Mouse (Mus musculus): Measurements from ENCODE around the gene Tdp1. TPM values are rescaled to one million over a fixed set of nuclear protein-coding genes. Genes with fewer than 3 reads are reported as not detected.

Tdp1 gene
- total RNA-seq, 1 experiment = 27.5 TPM

- Histone ChIP-seq H3K4me3 (ENCODE audit: insufficient read depth in 1 of 2, low read depth in 1 of 2, low read length in 2 of 2, poor library complexity in 1 of 2, severe bottlenecking in 1 of 2) (no peak overlapping the region), H3K27ac (ENCODE audit: insufficient read depth, low read depth, low read length, poor library complexity, severe bottlenecking) (no peak overlapping the region), H3K9ac (ENCODE audit: insufficient read depth, low read depth, low read length, poor library complexity, severe bottlenecking) (no peak overlapping the region), H3K9me3 (ENCODE audit: control insufficient read depth, insufficient read depth, low read depth, low read length) (no peaks in the 10 kb centered on the region), H3K36me3 (ENCODE audit: control insufficient read depth, insufficient read depth, low read length, poor library complexity, severe bottlenecking) (no peaks in the 10 kb centered on the region), H3K4me1 (ENCODE audit: control insufficient read depth in 2 of 2, insufficient read depth in 2 of 2, low read length in 2 of 2, poor library complexity in 1 of 2) (no peaks in the 10 kb centered on the region)
- in situ Hi-C loops (cut with MboI; ENCODE audit: low sequenced_read_pairs in 2 of 2, unreplicated experiment in 2 of 2) = no loop called here
- DNase-seq (ENCODE audit: low read depth, low spot score) = no peak
- TF ChIP-seq ZC3H11A (IDR thresholded peaks at IDR 0.05; ENCODE audit: borderline replicate concordance, low read depth, low read length) = no peak
- TF ChIP-seq HCFC1 (IDR thresholded peaks at IDR 0.05; ENCODE audit: borderline replicate concordance, insufficient read depth, low read length) = no peak
- TF ChIP-seq MAFK (IDR thresholded peaks at IDR 0.05; ENCODE audit: insufficient read depth, low read depth, low read length) = no peak
These were observed 28.3 kb upstream of the Tdp1 start for GRCm38 (mm10) chr12:99856011-99856410.

GRCm38 (mm10) chr12:99858664-99859063 lies 25.7 kb upstream of the Tdp1 start:
- TF ChIP-seq MAFK (IDR thresholded peaks at IDR 0.05; ENCODE audit: insufficient read depth, low read depth, low read length) (no peak), ZC3H11A (IDR thresholded peaks at IDR 0.05; ENCODE audit: borderline replicate concordance, low read depth, low read length) (no peak), ZNF384 (IDR thresholded peaks at IDR 0.05; ENCODE audit: low read depth, low read length) (no peak)
- no peak overlapping the region for H3K27ac ChIP-seq (ENCODE audit: insufficient read depth, low read depth, low read length, poor library complexity, severe bottlenecking)
- H3K9me3 ChIP-seq (ENCODE audit: control insufficient read depth, insufficient read depth, low read depth, low read length) = no peaks in the 10 kb centered on the region
- in situ Hi-C loops (cut with MboI; ENCODE audit: low sequenced_read_pairs in 2 of 2, unreplicated experiment in 2 of 2) = no loop called here
- DNase-seq (ENCODE audit: low read depth, low spot score) = no peak
- H3K36me3 ChIP-seq (ENCODE audit: control insufficient read depth, insufficient read depth, low read length, poor library complexity, severe bottlenecking) = no peaks in the 10 kb centered on the region
- no peak overlapping the region for H3K4me3 ChIP-seq (ENCODE audit: insufficient read depth in 1 of 2, low read depth in 1 of 2, low read length in 2 of 2, poor library complexity in 1 of 2, severe bottlenecking in 1 of 2)
- H3K9ac ChIP-seq (ENCODE audit: insufficient read depth, low read depth, low read length, poor library complexity, severe bottlenecking) = no peak overlapping the region
- H3K4me1 ChIP-seq (ENCODE audit: control insufficient read depth in 2 of 2, insufficient read depth in 2 of 2, low read length in 2 of 2, poor library complexity in 1 of 2) = no peaks in the 10 kb centered on the region

- Histone ChIP-seq H3K9ac (ENCODE audit: insufficient read depth, low read depth, low read length, poor library complexity, severe bottlenecking) (no peak overlapping the region), H3K27ac (ENCODE audit: insufficient read depth, low read depth, low read length, poor library complexity, severe bottlenecking) (no peak overlapping the region), H3K9me3 (ENCODE audit: control insufficient read depth, insufficient read depth, low read depth, low read length) (no peaks in the 10 kb centered on the region), H3K4me1 (ENCODE audit: control insufficient read depth in 2 of 2, insufficient read depth in 2 of 2, low read length in 2 of 2, poor library complexity in 1 of 2) (no peaks in the 10 kb centered on the region), H3K36me3 (ENCODE audit: control insufficient read depth, insufficient read depth, low read length, poor library complexity, severe bottlenecking) (no peaks in the 10 kb centered on the region), H3K4me3 (ENCODE audit: insufficient read depth in 1 of 2, low read depth in 1 of 2, low read length in 2 of 2, poor library complexity in 1 of 2, severe bottlenecking in 1 of 2) (no peak overlapping the region)
- TF ChIP-seq HCFC1 (IDR thresholded peaks at IDR 0.05; ENCODE audit: borderline replicate concordance, insufficient read depth, low read length) = no peak
- TF ChIP-seq MAFK (IDR thresholded peaks at IDR 0.05; ENCODE audit: insufficient read depth, low read depth, low read length) = no peak
- no peak for TF ChIP-seq ZC3H11A (IDR thresholded peaks at IDR 0.05; ENCODE audit: borderline replicate concordance, low read depth, low read length)
- TF ChIP-seq CHD2 (IDR thresholded peaks at IDR 0.05; ENCODE audit: low read depth, low read length) = no peak
- TF ChIP-seq ZNF384 (IDR thresholded peaks at IDR 0.05; ENCODE audit: low read depth, low read length) = no peak
- DNase-seq (ENCODE audit: low read depth, low spot score) = no peak
- in situ Hi-C loops (cut with MboI; ENCODE audit: low sequenced_read_pairs in 2 of 2, unreplicated experiment in 2 of 2) = no loop called here
These were observed 24.8 kb upstream of the Tdp1 start for GRCm38 (mm10) chr12:99859391-99860100.

GRCm38 (mm10) chr12:99860981-99861380 lies 23.3 kb upstream of the Tdp1 start:
- no peak for DNase-seq (ENCODE audit: low read depth, low spot score)
- no peak overlapping the region for H3K27ac ChIP-seq (ENCODE audit: insufficient read depth, low read depth, low read length, poor library complexity, severe bottlenecking)
- in situ Hi-C loops (cut with MboI; ENCODE audit: low sequenced_read_pairs in 2 of 2, unreplicated experiment in 2 of 2) = no loop called here
- no peak for TF ChIP-seq CHD2 (IDR thresholded peaks at IDR 0.05; ENCODE audit: low read depth, low read length)
- no peak for TF ChIP-seq ZC3H11A (IDR thresholded peaks at IDR 0.05; ENCODE audit: borderline replicate concordance, low read depth, low read length)
- TF ChIP-seq ZNF384 (IDR thresholded peaks at IDR 0.05; ENCODE audit: low read depth, low read length) = no peak
- no peak for TF ChIP-seq HCFC1 (IDR thresholded peaks at IDR 0.05; ENCODE audit: borderline replicate concordance, insufficient read depth, low read length)
- no peak for TF ChIP-seq MAFK (IDR thresholded peaks at IDR 0.05; ENCODE audit: insufficient read depth, low read depth, low read length)
- H3K9me3 ChIP-seq (ENCODE audit: control insufficient read depth, insufficient read depth, low read depth, low read length) = no peaks in the 10 kb centered on the region
- H3K4me3 ChIP-seq (ENCODE audit: insufficient read depth in 1 of 2, low read depth in 1 of 2, low read length in 2 of 2, poor library complexity in 1 of 2, severe bottlenecking in 1 of 2) = no peak overlapping the region
- no peaks in the 10 kb centered on the region for H3K4me1 ChIP-seq (ENCODE audit: control insufficient read depth in 2 of 2, insufficient read depth in 2 of 2, low read length in 2 of 2, poor library complexity in 1 of 2)
- H3K9ac ChIP-seq (ENCODE audit: insufficient read depth, low read depth, low read length, poor library complexity, severe bottlenecking) = no peak overlapping the region
- no peaks in the 10 kb centered on the region for H3K36me3 ChIP-seq (ENCODE audit: control insufficient read depth, insufficient read depth, low read length, poor library complexity, severe bottlenecking)

GRCm38 (mm10) chr12:99864613-99865012 lies 19.7 kb upstream of the Tdp1 start:
- Histone ChIP-seq H3K4me3 (ENCODE audit: insufficient read depth in 1 of 2, low read depth in 1 of 2, low read length in 2 of 2, poor library complexity in 1 of 2, severe bottlenecking in 1 of 2) (no peak overlapping the region), H3K36me3 (ENCODE audit: control insufficient read depth, insufficient read depth, low read length, poor library complexity, severe bottlenecking) (no peaks in the 10 kb centered on the region), H3K27ac (ENCODE audit: insufficient read depth, low read depth, low read length, poor library complexity, severe bottlenecking) (no peak overlapping the region), H3K9me3 (ENCODE audit: control insufficient read depth, insufficient read depth, low read depth, low read length) (no peaks in the 10 kb centered on the region), H3K9ac (ENCODE audit: insufficient read depth, low read depth, low read length, poor library complexity, severe bottlenecking) (no peak overlapping the region), H3K4me1 (ENCODE audit: control insufficient read depth in 2 of 2, insufficient read depth in 2 of 2, low read length in 2 of 2, poor library complexity in 1 of 2) (no peaks in the 10 kb centered on the region; a peak in 1 of 4 replicates)
- no peak for DNase-seq (ENCODE audit: low read depth, low spot score)
- TF ChIP-seq MAFK (IDR thresholded peaks at IDR 0.05; ENCODE audit: insufficient read depth, low read depth, low read length) (no peak), ZNF384 (IDR thresholded peaks at IDR 0.05; ENCODE audit: low read depth, low read length) (no peak), HCFC1 (IDR thresholded peaks at IDR 0.05; ENCODE audit: borderline replicate concordance, insufficient read depth, low read length) (no peak), ZC3H11A (IDR thresholded peaks at IDR 0.05; ENCODE audit: borderline replicate concordance, low read depth, low read length) (no peak), CHD2 (IDR thresholded peaks at IDR 0.05; ENCODE audit: low read depth, low read length) (no peak)
- in situ Hi-C loops (cut with MboI; ENCODE audit: low sequenced_read_pairs in 2 of 2, unreplicated experiment in 2 of 2) = no loop called here
